Mouse (Mus musculus): ENCODE results near the gene Mettl7a2.
"Not testable (repeated sequence)": the region's sequence is repeated elsewhere in the genome, so short reads cannot be mapped to it uniquely, and the experiment has no call there.

Gene Mettl7a2

GRCm38 (mm10) chr15:100337328-100337727 lies 15.7 kb upstream of the Mettl7a2 start:
- not testable (repeated sequence) for DNase-seq (ENCODE audit: low read depth, low spot score)

GRCm38 (mm10) chr15:100337847-100338246 lies 15.2 kb upstream of the Mettl7a2 start:
- DNase-seq (ENCODE audit: low read depth, low spot score), result peak; percentile 54

- DNase-seq (ENCODE audit: low read depth, low spot score), result not testable (repeated sequence)
Observed at GRCm38 (mm10) chr15:100341314-100341980, 11.6 kb upstream of the Mettl7a2 start.

GRCm38 (mm10) chr15:100345484-100345883 lies 7.5 kb upstream of the Mettl7a2 start:
- DNase-seq (ENCODE audit: low read depth, low spot score), result no peak

GRCm38 (mm10) chr15:100346761-100347160 lies 6.2 kb upstream of the Mettl7a2 start:
- DNase-seq (ENCODE audit: low read depth, low spot score), result peak; percentile 68

- no peak for DNase-seq (ENCODE audit: low read depth, low spot score)
Observed at GRCm38 (mm10) chr15:100349496-100349895, 3.5 kb upstream of the Mettl7a2 start.

- DNase-seq (ENCODE audit: low read depth, low spot score), result no peak
Observed at GRCm38 (mm10) chr15:100351501-100352060, 1.4 kb upstream of the Mettl7a2 start.

- not testable (repeated sequence) for DNase-seq (ENCODE audit: low read depth, low spot score)
Observed at GRCm38 (mm10) chr15:100353399-100353798, 399 bp downstream of the Mettl7a2 start.

- no peak for DNase-seq (ENCODE audit: low read depth, low spot score)
Observed at GRCm38 (mm10) chr15:100355876-100356275, 2.9 kb downstream of the Mettl7a2 start.

- no peak for DNase-seq (ENCODE audit: low read depth, low spot score)
Observed at GRCm38 (mm10) chr15:100364242-100364641, 11.2 kb downstream of the Mettl7a2 start, which contains the start of gene Higd1c. Higd1c (plus strand) TSS chr15:100364542.

- not testable (repeated sequence) for DNase-seq (ENCODE audit: low read depth, low spot score)
Observed at GRCm38 (mm10) chr15:100365967-100366366, 13.0 kb downstream of the Mettl7a2 start.

- no peak for DNase-seq (ENCODE audit: low read depth, low spot score)
Observed at GRCm38 (mm10) chr15:100367119-100367518, 14.1 kb downstream of the Mettl7a2 start.

- DNase-seq (ENCODE audit: low read depth, low spot score), result peak; percentile 77
Observed at GRCm38 (mm10) chr15:100375066-100375465, 22.1 kb downstream of the Mettl7a2 start.

GRCm38 (mm10) chr15:100377847-100378505 lies 25.0 kb downstream of the Mettl7a2 start:
- DNase-seq (ENCODE audit: low read depth, low spot score), result not testable (repeated sequence)

- DNase-seq (ENCODE audit: low read depth, low spot score), result no peak
Observed at GRCm38 (mm10) chr15:100379658-100380057, 26.7 kb downstream of the Mettl7a2 start.

GRCm38 (mm10) chr15:100380104-100380503 lies 27.1 kb downstream of the Mettl7a2 start:
- no peak for DNase-seq (ENCODE audit: low read depth, low spot score)

GRCm38 (mm10) chr15:100385705-100386104 lies 32.7 kb downstream of the Mettl7a2 start:
- DNase-seq (ENCODE audit: low read depth, low spot score), result no peak

GRCm38 (mm10) chr15:100387544-100388223 lies 34.7 kb downstream of the Mettl7a2 start:
- no peak for DNase-seq (ENCODE audit: low read depth, low spot score)

- no peak for DNase-seq (ENCODE audit: low read depth, low spot score)
Observed at GRCm38 (mm10) chr15:100388224-100388835, 35.3 kb downstream of the Mettl7a2 start.

GRCm38 (mm10) chr15:100388886-100389285 lies 35.9 kb downstream of the Mettl7a2 start:
- DNase-seq (ENCODE audit: low read depth, low spot score), result no peak

- no peak for DNase-seq (ENCODE audit: low read depth, low spot score)
Observed at GRCm38 (mm10) chr15:100391066-100391465, 38.1 kb downstream of the Mettl7a2 start.

- no peak for DNase-seq (ENCODE audit: low read depth, low spot score)
Observed at GRCm38 (mm10) chr15:100391599-100391998, 38.6 kb downstream of the Mettl7a2 start.
